Mouse (Mus musculus) left cerebral cortex, postnatal 10 days (tissue): ENCODE data around the gene Fzd10. TPM values are rescaled to one million over a fixed set of nuclear protein-coding genes. Genes with fewer than 3 reads are reported as not detected.

Experiments
- DNase-seq, 2 experiments: peaks; one replicate each; pipeline ENCODE4 v3.0.0; 2021 to 2022; ENCODE audit warnings: low spot score in 2 of 2, mixed read lengths in 1 of 2; ENCODE audit errors: extremely low spot score in 1 of 2
- intact Hi-C: fragments of 180-260 bp; cut with DNase I; formaldehyde crosslinking; loops from one replicate; pipeline ENCODE4 v1.15.1; 2025
- total RNA-seq, 2 experiments: library from RNA; stranded (reverse); gene quantifications; 2 replicates each; pipeline ENCODE4 v1.2.3; 2021

Fzd10 gene
- total RNA-seq, result 1 to 10 TPM; 3.8 to 7.2 TPM

- intact Hi-C loops, result loop anchor here (5.0 kb wide), 1 partner anchor 107 kb away; no protein-coding TSS in a partner anchor
- DNase-seq, result peak in 1 of 2 experiments; percentile 87
Observed at GRCm38 (mm10) chr5:128600072-128601021, at the start of gene Fzd10. TSS of gene Fzd10 (plus strand) at chr5:128600844.

GRCm38 (mm10) chr5:128551448-128551847 is 49.2 kb upstream of the Fzd10 start:
- DNase-seq, result no peak
- intact Hi-C loops, result no loop called here

- intact Hi-C loops, result no loop called here
Observed at GRCm38 (mm10) chr5:128552136-128552890, 48.3 kb upstream of the Fzd10 start.

GRCm38 (mm10) chr5:128558126-128558525 is 42.5 kb upstream of the Fzd10 start:
- intact Hi-C loops, result no loop called here
- no peak for DNase-seq

More at GRCm38 (mm10) chr5:128552136-128552890, 48.3 kb upstream of the Fzd10 start:
- DNase-seq, result no peak

- intact Hi-C loops, result no loop called here
- no peak for DNase-seq
Observed at GRCm38 (mm10) chr5:128567313-128567712, 33.3 kb upstream of the Fzd10 start.

GRCm38 (mm10) chr5:128568970-128569369 is 31.7 kb upstream of the Fzd10 start:
- intact Hi-C loops, result no loop called here

GRCm38 (mm10) chr5:128570091-128570490 is 30.6 kb upstream of the Fzd10 start:
- no peak for DNase-seq
- intact Hi-C loops, result no loop called here

More at GRCm38 (mm10) chr5:128568970-128569369, 31.7 kb upstream of the Fzd10 start:
- DNase-seq, result no peak

- DNase-seq, result no peak
- intact Hi-C loops, result no loop called here
Observed at GRCm38 (mm10) chr5:128570848-128571247, 29.8 kb upstream of the Fzd10 start.

GRCm38 (mm10) chr5:128571706-128572105 is 28.9 kb upstream of the Fzd10 start:
- intact Hi-C loops, result no loop called here
- DNase-seq, result no peak

- peak; percentile 62 to 64 for DNase-seq
- intact Hi-C loops, result no loop called here
Observed at GRCm38 (mm10) chr5:128575997-128576579, 24.6 kb upstream of the Fzd10 start.

- DNase-seq, result no peak
- intact Hi-C loops, result no loop called here
Observed at GRCm38 (mm10) chr5:128579047-128579650, 21.5 kb upstream of the Fzd10 start.

- intact Hi-C loops, result no loop called here
- DNase-seq, result no peak
Observed at GRCm38 (mm10) chr5:128580931-128581330, 19.7 kb upstream of the Fzd10 start.

GRCm38 (mm10) chr5:128581516-128581921 is 19.1 kb upstream of the Fzd10 start:
- no peak for DNase-seq
- intact Hi-C loops, result no loop called here

GRCm38 (mm10) chr5:128589231-128589630 is 11.4 kb upstream of the Fzd10 start:
- intact Hi-C loops, result no loop called here
- DNase-seq, result no peak

GRCm38 (mm10) chr5:128593446-128593845 is 7.2 kb upstream of the Fzd10 start:
- DNase-seq, result no peak
- intact Hi-C loops, result no loop called here

GRCm38 (mm10) chr5:128596813-128597212 is 3.8 kb upstream of the Fzd10 start:
- DNase-seq, result peak in 1 of 2 experiments; percentile 41

GRCm38 (mm10) chr5:128597381-128597780 is 3.3 kb upstream of the Fzd10 start:
- DNase-seq, result no peak
- intact Hi-C loops, result no loop called here

More at GRCm38 (mm10) chr5:128596813-128597212, 3.8 kb upstream of the Fzd10 start:
- intact Hi-C loops, result no loop called here

GRCm38 (mm10) chr5:128598191-128598720 is 2.4 kb upstream of the Fzd10 start:
- DNase-seq, result no peak
- intact Hi-C loops, result no loop called here
